Mouse (Mus musculus) liver, adult 2 months (tissue): ENCODE data around the gene Gm7544.
"Not testable (repeated sequence)": the region's sequence is repeated elsewhere in the genome, so short reads cannot be mapped to it uniquely, and the experiment has no call there.

Source experiments
- CTCF ChIP-seq: fragments of 200-500 bp; IDR thresholded peaks from 2 replicates; pipeline ENCODE4 v1.5.1; 2011; ENCODE audit warnings: low read depth, low read length, control low read depth
- POLR2A ChIP-seq: fragments of 200-500 bp; IDR thresholded peaks from 2 replicates; pipeline ENCODE4 v1.6.1; 2011; ENCODE audit warnings: low read length, control low read depth; ENCODE audit not compliant: insufficient read depth; ENCODE audit errors: extremely low read depth

GRCm38 (mm10) chr1:82942505-82942904 is 13.3 kb downstream of the Gm7544 start:
- TF ChIP-seq CTCF, POLR2A: not testable (repeated sequence)
